Mouse (Mus musculus) embryonic facial prominence, embryonic 10.5 days (tissue): ENCODE results near the gene Cntfr. TPM values are rescaled to one million over a fixed set of nuclear protein-coding genes. Genes with fewer than 3 reads are reported as not detected.
"Not testable (repeated sequence)": the region's sequence is repeated elsewhere in the genome, so short reads cannot be mapped to it uniquely, and the experiment has no call there.

ENCODE experiments used
- DNase-seq: peaks from one replicate; pipeline ENCODE4 v3.0.0-alpha.2; 2017; ENCODE audit warnings: low spot score
- H3K27ac ChIP-seq: fragments of 300-500 bp; sonication (generic); replicated peaks from 2 replicates; pipeline ENCODE4 v1.5.1; 2016; ENCODE audit warnings: mild to moderate bottlenecking
- H3K27me3 ChIP-seq: fragments of 300-500 bp; sonication (generic); replicated peaks from 2 replicates; pipeline ENCODE4 v1.6.1; 2016; ENCODE audit warnings: low read depth, mild to moderate bottlenecking; ENCODE audit not compliant: poor library complexity, severe bottlenecking
- H3K36me3 ChIP-seq: fragments of 300-500 bp; sonication (generic); replicated peaks from 2 replicates; pipeline ENCODE4 v1.6.1; 2016; ENCODE audit warnings: mild to moderate bottlenecking, moderate library complexity
- H3K4me1 ChIP-seq: fragments of 300-500 bp; sonication (generic); 2 replicates; pipeline ENCODE4 v1.6.1; 2016
- H3K4me3 ChIP-seq: fragments of 300-500 bp; sonication (generic); 2 replicates; pipeline ENCODE4 v1.5.1; 2016; ENCODE audit warnings: mild to moderate bottlenecking, moderate library complexity
- H3K9me3 ChIP-seq: fragments of 300-500 bp; sonication (generic); 2 replicates; pipeline ENCODE4 v1.6.1; 2016; ENCODE audit warnings: mild to moderate bottlenecking
- WGBS: fragments of 180-500 bp; shearing (Covaris S2); methylation state at CpG from one replicate; pipeline ENCODE4 v1.1.7; 2016; 5-methylcytosine and 5-hydroxymethylcytosine counted together
- polyA plus RNA-seq: library from polyadenylated mRNA; unstranded; fragments of >200 nt; fragmentation: Nextera tagmentation; extraction: Ambion mirVana; gene quantifications from 2 replicates; pipeline ENCODE4 v1.2.1, GENCODE M21; 2016

The Cntfr gene
- polyA plus RNA-seq, 1 experiment from 2014 or later = 8.6 TPM

DNA sequence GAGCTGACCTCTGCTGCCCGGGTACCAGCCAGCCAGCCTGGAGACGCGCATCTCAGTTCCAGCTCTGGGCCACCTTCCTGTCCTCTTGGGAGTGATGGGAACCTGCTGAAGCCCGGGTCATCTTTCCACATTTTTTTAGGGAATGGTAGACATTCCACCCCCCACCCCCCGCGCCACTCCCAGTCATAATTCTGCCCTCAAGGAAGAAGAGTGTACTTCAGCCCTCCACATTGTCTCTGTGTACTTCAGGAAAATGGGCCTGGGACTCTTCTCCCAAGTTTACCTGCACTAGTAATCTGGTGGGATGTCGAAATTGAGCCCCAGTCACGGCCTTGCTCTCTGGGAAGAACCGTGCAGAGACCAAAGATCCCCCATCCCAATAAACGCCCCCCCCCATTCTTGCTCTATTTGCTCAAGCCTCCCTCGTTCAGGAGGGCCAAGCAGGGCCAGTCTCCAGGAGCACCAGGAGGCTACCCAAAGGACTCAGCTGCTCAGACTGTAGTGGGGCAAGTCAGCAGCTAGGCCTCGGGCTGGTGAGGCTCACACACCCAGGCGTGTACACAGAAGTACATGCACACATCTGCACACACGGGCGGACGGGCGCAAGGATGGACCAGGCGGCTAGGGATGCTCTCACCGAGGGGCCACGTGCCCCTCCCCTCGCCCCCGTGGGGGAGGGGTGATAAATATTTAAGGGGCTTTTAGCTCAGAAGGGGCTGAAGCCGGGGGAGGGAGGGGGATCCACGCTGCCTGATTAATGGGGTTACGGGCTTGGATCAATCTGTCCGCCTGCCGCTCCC lies 12.6 kb downstream of the Cntfr start:
- peak overlapping the region; percentile 43 for H3K4me3 ChIP-seq
- peaks cover 59% of the 10 kb centered on the region for H3K4me1 ChIP-seq
- WGBS = under 1% methylated on average over 27 of the region's 27 CpGs
- H3K27ac ChIP-seq = peak overlapping the region; percentile 73
- not testable (repeated sequence) for H3K9me3 ChIP-seq, H3K36me3 ChIP-seq, DNase-seq
- peaks cover 22% of the 10 kb centered on the region for H3K27me3 ChIP-seq

DNA sequence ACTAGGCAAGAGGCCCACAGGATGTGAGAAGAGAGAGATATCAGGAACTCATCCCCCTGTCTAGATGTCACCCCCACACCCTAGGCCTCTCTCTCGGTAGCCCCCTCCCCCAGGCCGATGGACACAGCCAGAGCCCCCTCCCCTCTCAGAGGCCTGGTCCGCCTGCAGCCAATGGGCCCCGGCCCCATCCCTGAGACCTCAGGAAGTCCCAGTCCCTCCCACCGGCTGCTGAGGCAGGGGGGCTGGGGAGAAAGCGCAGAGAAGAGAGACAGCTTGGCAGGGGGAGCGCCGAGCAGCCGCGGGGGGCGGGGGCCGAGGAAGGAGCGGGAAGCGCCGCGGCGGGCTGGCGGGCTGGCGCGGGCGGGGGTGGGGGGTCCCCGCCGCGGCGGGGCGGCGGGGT lies 13.6 kb downstream of the Cntfr start:
- WGBS = 3% methylated on average over 19 of the region's 27 CpGs
- H3K27ac ChIP-seq = peak overlapping the region; percentile 72; the same call in 1 of the 2 replicates
- peak overlapping the region; percentile 44; the same call in 1 of the 2 replicates for H3K4me3 ChIP-seq
- peaks cover 28% of the 10 kb centered on the region for H3K27me3 ChIP-seq
- not testable (repeated sequence) for DNase-seq, H3K9me3 ChIP-seq, H3K36me3 ChIP-seq
- H3K4me1 ChIP-seq = peaks cover 61% of the 10 kb centered on the region

DNA sequence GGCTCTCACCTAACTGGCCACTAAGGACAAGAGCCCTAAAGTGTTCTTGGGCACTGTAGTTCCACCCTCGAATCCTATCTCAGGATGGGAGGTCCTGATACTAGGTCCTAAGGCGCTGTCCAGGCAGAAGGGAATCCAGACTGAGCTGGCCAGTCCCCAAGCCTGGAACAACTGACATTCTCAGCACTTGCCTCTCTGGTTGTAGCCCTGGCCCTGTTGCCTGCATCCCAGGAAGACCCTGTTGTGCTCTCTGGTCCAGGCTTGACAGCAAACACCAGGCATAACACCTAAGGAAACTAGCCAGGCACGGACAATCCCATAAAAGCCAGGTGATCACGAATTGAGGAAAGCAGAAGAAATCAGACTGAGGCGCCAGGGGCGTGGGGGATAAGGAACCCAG lies 14.1 kb downstream of the Cntfr start:
- WGBS = 24% methylated on average over 6 of the region's 6 CpGs
- H3K9me3 ChIP-seq = no peaks in the 10 kb centered on the region
- peaks cover 66% of the 10 kb centered on the region for H3K4me1 ChIP-seq
- peaks cover 8% of the 10 kb centered on the region; the same call in 1 of the 2 replicates for H3K36me3 ChIP-seq
- H3K27me3 ChIP-seq = peaks cover 34% of the 10 kb centered on the region
- peak overlapping the region; percentile 63 for H3K27ac ChIP-seq
- no peak for DNase-seq
- H3K4me3 ChIP-seq = peak overlapping the region; percentile 21

DNA sequence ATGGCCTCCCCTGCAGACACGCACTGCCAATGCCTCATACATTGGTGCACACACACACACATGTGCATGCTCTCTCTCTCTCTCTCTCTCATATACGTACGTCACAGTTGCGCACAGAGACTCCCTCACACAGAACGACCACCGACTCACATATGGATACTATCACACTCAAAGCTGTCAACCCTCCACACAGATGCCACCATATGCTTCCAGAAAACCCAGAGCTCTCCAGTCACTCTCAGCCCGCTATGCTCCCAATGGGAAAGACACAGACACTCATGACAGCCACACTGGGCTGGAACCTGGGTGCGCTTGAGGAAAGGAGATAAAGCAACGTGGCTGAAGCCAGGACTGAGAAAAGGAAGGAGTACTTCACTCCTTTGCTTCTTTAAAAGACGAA lies 14.9 kb downstream of the Cntfr start:
- Histone ChIP-seq H3K27ac (peak overlapping the region; percentile 63; the same call in 1 of the 2 replicates), H3K36me3 (peaks cover 8% of the 10 kb centered on the region; the same call in 1 of the 2 replicates), H3K9me3 (no peaks in the 10 kb centered on the region), H3K4me1 (peaks cover 74% of the 10 kb centered on the region), H3K27me3 (peaks cover 42% of the 10 kb centered on the region), H3K4me3 (no peak overlapping the region)
- no peak for DNase-seq
- WGBS = 81% methylated on average over 10 of the region's 10 CpGs

DNA sequence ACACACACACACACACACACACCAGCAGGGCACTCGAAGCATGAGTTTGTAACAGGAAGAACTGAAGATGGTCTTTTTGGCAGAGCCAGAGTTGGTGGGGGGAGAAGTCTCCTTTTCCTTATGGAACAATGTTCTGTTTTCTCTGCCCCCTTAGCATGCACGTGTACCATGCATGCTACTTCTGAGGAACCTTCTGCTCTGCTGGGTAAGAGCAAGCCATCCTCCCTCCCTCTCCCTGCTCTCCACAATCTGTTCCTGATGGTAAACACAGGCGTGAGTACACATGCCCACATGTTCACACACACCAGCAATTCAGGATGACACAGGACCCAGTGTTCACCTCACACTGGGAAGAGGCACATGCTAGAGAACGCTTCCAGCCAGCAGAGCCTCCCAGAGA lies 15.7 kb downstream of the Cntfr start:
- Histone ChIP-seq H3K36me3 (peaks cover 8% of the 10 kb centered on the region; the same call in 1 of the 2 replicates), H3K4me3 (no peak overlapping the region), H3K27me3 (peaks cover 47% of the 10 kb centered on the region), H3K27ac (no peak overlapping the region; the same call in 1 of the 2 replicates), H3K4me1 (peaks cover 79% of the 10 kb centered on the region), H3K9me3 (no peaks in the 10 kb centered on the region)
- WGBS = 70% methylated on average over 4 of the region's 4 CpGs
- no peak for DNase-seq

DNA sequence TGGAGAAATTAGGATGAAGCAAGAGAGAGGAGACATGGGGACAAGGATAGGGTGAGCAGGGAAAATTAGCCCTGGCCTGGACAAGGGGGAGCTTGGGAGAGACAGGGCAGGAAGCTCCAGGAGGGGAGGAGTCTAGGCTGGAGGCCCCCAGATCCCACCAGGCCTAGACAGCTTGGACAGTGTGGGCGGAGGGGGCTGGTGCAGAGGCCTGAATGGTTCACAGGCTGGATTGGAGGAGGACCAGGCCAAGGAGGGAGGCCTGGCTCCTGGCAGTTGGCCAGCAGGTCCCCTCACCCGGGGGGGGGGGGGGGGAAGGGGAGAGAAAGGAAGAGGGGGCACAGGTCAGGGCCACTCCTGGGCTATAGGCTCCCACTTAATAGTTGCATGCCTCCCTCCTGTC lies 17.6 kb downstream of the Cntfr start:
- Histone ChIP-seq H3K4me3 (no peak overlapping the region), H3K4me1 (peaks cover 77% of the 10 kb centered on the region), H3K27me3 (peaks cover 52% of the 10 kb centered on the region), H3K27ac (peak overlapping the region; percentile 67), H3K36me3 (peaks cover 15% of the 10 kb centered on the region; the same call in 1 of the 2 replicates), H3K9me3 (no peaks in the 10 kb centered on the region)
- WGBS = 47% methylated on average over 2 of the region's 2 CpGs
- DNase-seq = no peak

DNA sequence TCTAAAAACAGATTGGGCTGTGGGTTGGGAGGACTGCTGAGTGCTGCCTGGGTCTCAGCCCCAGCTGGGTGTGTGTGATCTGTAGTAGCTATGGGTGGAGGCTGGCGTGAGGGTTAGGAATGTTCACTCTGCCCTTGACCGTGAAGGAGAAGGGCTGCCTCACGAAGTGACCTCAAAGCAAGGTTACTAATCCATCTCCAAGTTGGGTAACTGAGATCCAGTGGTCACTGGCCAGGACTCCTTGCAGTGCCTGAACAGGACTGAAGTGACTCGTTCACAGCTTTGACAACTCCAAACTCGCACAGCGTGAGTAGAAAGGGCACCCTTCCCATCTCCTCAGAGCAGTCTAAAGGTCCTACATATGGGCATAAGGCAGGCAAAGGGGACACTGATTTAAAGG lies 18.0 kb downstream of the Cntfr start:
- peaks cover 55% of the 10 kb centered on the region for H3K27me3 ChIP-seq
- 80% methylated on average over 6 of the region's 6 CpGs for WGBS
- H3K27ac ChIP-seq = peak overlapping the region; percentile 67

DNA sequence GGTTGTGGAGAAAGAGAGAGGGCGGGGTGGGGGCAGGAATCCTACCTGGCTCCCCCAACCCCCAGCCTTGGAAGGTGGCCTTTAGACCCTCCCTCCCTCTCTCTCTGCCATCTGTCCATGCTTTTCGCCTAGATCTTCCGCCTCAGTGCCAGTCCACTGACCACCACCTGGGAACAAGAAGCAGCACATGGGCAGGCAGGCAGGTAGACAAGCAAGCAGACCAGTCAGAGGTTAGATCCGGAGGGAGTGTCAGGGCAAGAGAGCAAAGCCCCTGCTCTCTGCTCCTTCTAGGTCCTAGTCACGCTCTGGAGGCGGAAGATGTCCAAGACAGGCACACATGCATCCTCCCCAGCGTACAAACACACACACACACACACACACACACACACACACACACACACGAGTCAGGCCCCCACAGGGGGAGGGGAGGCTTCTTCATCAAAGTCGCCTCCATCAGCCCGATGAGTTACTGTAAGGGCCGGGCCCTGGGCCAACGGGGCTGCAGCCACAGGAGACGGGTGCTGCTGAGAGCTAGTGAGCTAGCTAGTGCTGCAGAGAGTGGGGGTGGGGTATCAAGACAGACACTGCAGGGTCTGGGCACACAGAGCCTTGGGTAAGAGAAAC lies 19.8 kb downstream of the Cntfr start:
- Histone ChIP-seq H3K36me3 (peaks cover 25% of the 10 kb centered on the region; the same call in 1 of the 2 replicates), H3K9me3 (no peaks in the 10 kb centered on the region), H3K27ac (peak overlapping the region; percentile 30; the same call in 1 of the 2 replicates), H3K4me3 (no peak overlapping the region), H3K27me3 (peaks cover 72% of the 10 kb centered on the region), H3K4me1 (peaks cover 84% of the 10 kb centered on the region)
- no peak for DNase-seq
- WGBS = 53% methylated on average over 13 of the region's 13 CpGs

More for the DNA sequence above, 18.0 kb downstream of the Cntfr start:
- Histone ChIP-seq H3K9me3 (no peaks in the 10 kb centered on the region), H3K4me3 (no peak overlapping the region), H3K36me3 (peaks cover 17% of the 10 kb centered on the region; the same call in 1 of the 2 replicates), H3K4me1 (peaks cover 76% of the 10 kb centered on the region)
- DNase-seq = no peak

DNA sequence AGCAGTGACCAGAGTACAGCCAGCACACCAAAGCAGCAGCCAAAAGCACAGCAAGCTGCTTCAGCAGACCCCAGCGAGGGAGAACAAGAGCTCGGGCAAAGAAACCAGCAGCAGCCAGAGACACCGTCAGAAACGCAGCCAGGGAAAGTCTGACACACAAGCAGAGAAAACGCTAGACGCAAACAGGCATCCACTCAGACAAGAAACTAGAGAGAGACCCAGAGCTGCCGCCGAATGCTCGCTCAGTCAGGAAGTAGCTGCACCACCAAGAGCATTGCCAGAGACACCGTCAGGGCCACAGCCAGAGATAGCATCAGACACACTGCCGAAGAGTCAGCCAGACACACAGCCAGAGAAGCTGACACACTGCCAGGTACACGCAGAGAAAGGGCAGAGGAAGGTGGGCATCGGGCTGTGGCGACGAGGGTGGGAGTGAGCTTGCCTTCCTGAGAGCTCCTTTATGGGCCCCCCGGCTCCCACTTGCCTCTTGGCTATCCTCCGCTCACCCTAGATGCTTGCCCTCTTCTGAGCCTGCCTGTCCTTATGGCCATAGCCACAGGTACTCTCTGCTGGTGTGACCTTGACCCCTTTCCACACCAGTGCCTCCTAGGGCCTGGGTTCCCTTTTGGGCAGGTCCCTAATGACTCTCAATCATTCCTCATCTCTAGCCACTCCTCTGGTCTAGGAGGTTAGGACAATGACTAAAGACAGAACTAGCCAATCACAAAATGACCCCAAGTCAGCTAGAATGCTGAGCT lies 20.5 kb downstream of the Cntfr start:
- Histone ChIP-seq H3K4me1 (peaks cover 86% of the 10 kb centered on the region), H3K27me3 (peaks cover 73% of the 10 kb centered on the region), H3K9me3 (no peaks in the 10 kb centered on the region), H3K36me3 (peaks cover 27% of the 10 kb centered on the region; the same call in 1 of the 2 replicates), H3K4me3 (no peak overlapping the region), H3K27ac (peak overlapping the region; percentile 26; the same call in 1 of the 2 replicates)
- no peak for DNase-seq
- WGBS = 67% methylated on average over 17 of the region's 17 CpGs

DNA sequence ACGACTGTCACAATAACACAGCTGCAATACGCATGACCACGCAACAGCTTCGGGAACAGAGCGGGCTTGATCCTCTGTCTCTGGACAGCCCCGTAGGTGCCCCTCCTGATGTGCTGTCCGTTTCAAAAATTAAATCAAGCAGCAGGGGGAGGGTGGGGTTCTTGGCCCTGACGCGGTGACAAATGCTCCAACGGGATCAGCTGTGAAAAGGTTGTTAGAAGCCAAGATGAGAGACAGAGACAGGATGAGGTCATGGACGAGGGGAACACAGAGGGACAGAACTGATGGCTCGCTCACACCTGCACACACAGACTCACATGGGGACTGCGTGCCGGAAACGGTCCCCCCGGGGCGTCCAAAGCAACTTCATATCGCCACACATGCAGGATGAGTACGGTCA lies 23.7 kb downstream of the Cntfr start:
- no peak for DNase-seq
- H3K27ac ChIP-seq = peak overlapping the region; percentile 36; the same call in 1 of the 2 replicates
- no peak overlapping the region for H3K4me3 ChIP-seq
- WGBS = 67% methylated on average over 19 of the region's 19 CpGs
- H3K9me3 ChIP-seq = no peaks in the 10 kb centered on the region
- H3K4me1 ChIP-seq = peaks cover 69% of the 10 kb centered on the region
- peaks cover 40% of the 10 kb centered on the region for H3K36me3 ChIP-seq
- peaks cover 85% of the 10 kb centered on the region for H3K27me3 ChIP-seq

DNA sequence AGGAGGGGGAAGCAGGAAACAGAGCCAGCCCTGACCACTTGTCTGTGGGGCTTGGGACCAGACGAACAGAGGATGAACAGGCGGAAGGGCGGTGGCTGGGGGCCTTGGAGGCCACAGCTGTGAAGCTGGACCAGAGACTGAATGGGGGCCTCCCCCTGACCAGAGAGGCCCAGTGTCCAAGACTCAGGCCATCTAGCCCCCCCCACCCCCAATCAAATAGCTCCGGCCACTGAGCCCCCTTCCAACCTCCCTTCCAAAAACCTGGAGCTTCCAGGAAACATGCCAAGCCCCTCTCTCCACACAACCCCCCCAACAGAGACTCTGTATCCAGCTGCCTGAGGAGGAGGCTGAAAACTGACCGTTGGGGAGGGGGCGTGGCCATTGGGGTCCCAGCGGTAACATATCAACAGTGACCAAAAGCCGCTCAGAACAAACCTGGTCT lies 24.3 kb downstream of the Cntfr start:
- H3K27me3 ChIP-seq = peaks cover 79% of the 10 kb centered on the region
- H3K27ac ChIP-seq = peak overlapping the region; percentile 72
- no peaks in the 10 kb centered on the region for H3K9me3 ChIP-seq
- H3K4me1 ChIP-seq = peaks cover 63% of the 10 kb centered on the region
- peak overlapping the region; percentile 27 for H3K4me3 ChIP-seq
- peaks cover 40% of the 10 kb centered on the region for H3K36me3 ChIP-seq
- no peak for DNase-seq
- 22% methylated on average over 8 of the region's 8 CpGs for WGBS

DNA sequence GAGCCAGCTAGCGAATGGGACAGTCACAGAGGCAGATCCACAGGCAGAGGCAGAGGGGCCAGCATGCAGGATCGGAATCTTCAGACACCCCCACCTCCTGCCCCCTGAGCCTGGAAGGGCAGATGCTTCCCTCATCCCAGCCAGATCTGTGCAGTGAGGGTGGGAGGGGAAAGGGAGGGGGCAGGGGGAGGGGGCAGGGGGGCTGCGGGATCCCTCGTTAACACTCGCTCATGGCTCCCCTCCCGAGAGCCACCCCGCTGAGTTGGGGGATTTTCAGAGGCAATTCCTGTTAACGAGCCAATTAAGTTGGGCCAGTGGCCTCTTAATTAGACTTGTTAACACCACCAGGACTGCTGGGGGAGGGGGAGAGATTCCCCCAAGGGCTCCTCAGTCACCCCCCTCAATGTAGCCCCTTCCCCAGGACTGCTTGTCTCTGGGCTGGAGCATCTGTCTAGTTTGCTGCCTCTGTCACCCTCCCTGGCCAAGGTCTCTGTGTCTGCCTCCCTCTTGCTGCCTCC lies 24.9 kb downstream of the Cntfr start:
- Histone ChIP-seq H3K27ac (peak overlapping the region; percentile 72), H3K4me3 (peak overlapping the region; percentile 27), H3K27me3 (peaks cover 74% of the 10 kb centered on the region), H3K36me3 (peaks cover 40% of the 10 kb centered on the region), H3K4me1 (peaks cover 58% of the 10 kb centered on the region), H3K9me3 (no peaks in the 10 kb centered on the region)
- 6% methylated on average over 8 of the region's 8 CpGs for WGBS
- DNase-seq = peak; percentile 54
